20 mouse cellular contexts compared by ENCODE assay signal in genomic region chr9:47716883-47717282, GRCm38 (mm10).
DNase-seq lines count a peak whose midpoint lies in the region; ATAC-seq and TF ChIP-seq lines count a peak whose summit lies in the region.
"Had no signal": no experiment of that assay in that cellular context is flagged by ENCODE, and none has a peak within 500 bp of the region (broad histone marks: within the 10 kb centered on the region; RNA-seq: fewer than 3 reads in every experiment).

No protein-coding gene starts in this region.

- peak; percentile 62 for ATAC-seq in frontal cortex, adult (ENCODE audit: low TSS enrichment)
- ATAC-seq in kidney, embryonic 15.5 days (replicated peaks; ENCODE audit: low FRiP score) = no peak

- H3K4me1 ChIP-seq in kidney, embryonic 15.5 days = no peaks in the 10 kb centered on the region; the same call in 1 of the 2 replicates
- H3K4me1 ChIP-seq: heart, embryonic 15.5 days had no signal

- TF ChIP-seq CTCF in layer of hippocampus, adult 2 months (conservative IDR thresholded peaks at IDR 0.05) = 0 out of 2 replicates have a peak, but pooled peaks have one; percentile 16
- no peak for TF ChIP-seq CTCF in brain, embryonic 14.5 days (IDR thresholded peaks at IDR 0.05; ENCODE audit: borderline replicate concordance, extremely low read depth, insufficient read depth, insufficient read length)

- H3K9me3 ChIP-seq in kidney, embryonic 15.5 days (replicated peaks) = no peaks in the 10 kb centered on the region
- H3K9me3 ChIP-seq: embryonic facial prominence, embryonic 15.5 days; heart, embryonic 15.5 days; neural tube, embryonic 12.5 days had no signal

- no peaks in the 10 kb centered on the region for H3K36me3 ChIP-seq in kidney, embryonic 15.5 days
- H3K36me3 ChIP-seq: embryonic facial prominence, embryonic 15.5 days; heart, embryonic 15.5 days; neural tube, embryonic 12.5 days had no signal

- H3K4me3 ChIP-seq in layer of hippocampus, adult 2 months = no peak overlapping the region
- H3K4me3 ChIP-seq in kidney, embryonic 15.5 days (replicated peaks) = no peak overlapping the region
- H3K4me3 ChIP-seq: embryonic facial prominence, embryonic 15.5 days; heart, embryonic 15.5 days; neural tube, embryonic 12.5 days had no signal

- H3K27me3 ChIP-seq in kidney, embryonic 15.5 days = no peaks in the 10 kb centered on the region
- H3K27me3 ChIP-seq: embryonic facial prominence, embryonic 15.5 days; heart, embryonic 15.5 days; neural tube, embryonic 12.5 days had no signal

- DNase-seq in cerebellum, postnatal 10 days = peak; percentile 42 to 54
- no peak for DNase-seq in cerebellum, adult 11 months
- DNase-seq in frontal cortex, postnatal 14 days (ENCODE audit: low spot score in 2 of 2) = no peak
- DNase-seq in layer of hippocampus, adult 2 months (ENCODE audit: low spot score in 2 of 2) = no peak
- DNase-seq in layer of hippocampus, postnatal 10 days (ENCODE audit: low spot score in 2 of 2) = no peak
- peak; percentile 66 for DNase-seq in brain, embryonic 14.5 days (ENCODE audit: low read depth)
- DNase-seq: adrenal gland, postnatal 14 days; cerebellum, adult 18-20 months; heart, postnatal 36 days; kidney, adult 2 months; kidney, postnatal 10 days; layer of hippocampus, postnatal 36 days; thymus, adult 18-20 months; thymus, postnatal 4 days had no signal

- H3K4me2 ChIP-seq in kidney, embryonic 15.5 days = no peak overlapping the region
- H3K4me2 ChIP-seq: embryonic facial prominence, embryonic 15.5 days; heart, embryonic 15.5 days; midbrain, embryonic 11.5 days; neural tube, embryonic 12.5 days had no signal

- 83% methylated on average over 16 of the region's 16 CpGs for WGBS in kidney, embryonic 15.5 days

- TF ChIP-seq POLR2A in brain, embryonic 14.5 days (IDR thresholded peaks at IDR 0.05; ENCODE audit: borderline replicate concordance, extremely low read depth, insufficient read depth, insufficient read length, poor library complexity, severe bottlenecking) = no peak

- H3K9ac ChIP-seq in kidney, embryonic 15.5 days = no peak overlapping the region
- H3K9ac ChIP-seq: embryonic facial prominence, embryonic 15.5 days; heart, embryonic 15.5 days; neural tube, embryonic 12.5 days had no signal

- H3K27ac ChIP-seq in layer of hippocampus, adult 2 months = peak overlapping the region; percentile 80
- no peak overlapping the region for H3K27ac ChIP-seq in kidney, embryonic 15.5 days
- H3K27ac ChIP-seq: embryonic facial prominence, embryonic 15.5 days; heart, embryonic 15.5 days; neural tube, embryonic 12.5 days had no signal

Comparison
In these comparisons a context has a peak if more than half of its experiments do, and no peak if none do; other contexts are left out.
1. DNase-seq: peak in cerebellum, postnatal 10 days (2 of 2) and brain, embryonic 14.5 days (single experiment); none in cerebellum, adult 11 months (single experiment), frontal cortex, postnatal 14 days (0 of 2), layer of hippocampus, adult 2 months (0 of 2) and layer of hippocampus, postnatal 10 days (0 of 2).